Mouse (Mus musculus): ENCODE data around the gene Nacc2. TPM values are rescaled to one million over a fixed set of nuclear protein-coding genes. Genes with fewer than 3 reads are reported as not detected.
A peak's percentile ranks its signal among the peaks of the same experiment; 100 is the strongest.

The Nacc2 gene
- total RNA-seq, 4 experiments from 2014 or later, result 82.0 to 82.9 (median 82.7) TPM

- no peak for DNase-seq (ENCODE audit: low spot score in 2 of 2)
These were observed 16.7 kb upstream of the Nacc2 start for GRCm38 (mm10) chr2:26139545-26140206.

- DNase-seq (ENCODE audit: low spot score in 2 of 2), result no peak
These were observed 16.1 kb upstream of the Nacc2 start for GRCm38 (mm10) chr2:26139034-26139544.

GRCm38 (mm10) chr2:26138252-26139033, 15.4 kb upstream of the Nacc2 start:
- DNase-seq (ENCODE audit: low spot score in 2 of 2), result no peak

GRCm38 (mm10) chr2:26134591-26134990, 11.6 kb upstream of the Nacc2 start:
- no peak for DNase-seq (ENCODE audit: low spot score in 2 of 2)

- DNase-seq (ENCODE audit: low spot score in 2 of 2), result peak; percentile 74 to 90
These were observed 9.9 kb upstream of the Nacc2 start for GRCm38 (mm10) chr2:26132628-26133551.

GRCm38 (mm10) chr2:26131327-26131726, 8.3 kb upstream of the Nacc2 start:
- no peak for DNase-seq (ENCODE audit: low spot score in 2 of 2)

- no peak for DNase-seq (ENCODE audit: low spot score in 2 of 2)
These were observed 6.9 kb upstream of the Nacc2 start for GRCm38 (mm10) chr2:26129962-26130361.

GRCm38 (mm10) chr2:26129346-26129745, 6.3 kb upstream of the Nacc2 start:
- DNase-seq (ENCODE audit: low spot score in 2 of 2), result no peak

GRCm38 (mm10) chr2:26122171-26123078, 595 bp downstream of the Nacc2 start:
- DNase-seq (ENCODE audit: low spot score in 2 of 2), result no peak

GRCm38 (mm10) chr2:26121541-26122083, 1.4 kb downstream of the Nacc2 start:
- no peak for DNase-seq (ENCODE audit: low spot score in 2 of 2)

- no peak for DNase-seq (ENCODE audit: low spot score in 2 of 2)
These were observed 3.4 kb downstream of the Nacc2 start for GRCm38 (mm10) chr2:26119626-26120025.

GRCm38 (mm10) chr2:26119310-26119592, 3.8 kb downstream of the Nacc2 start:
- DNase-seq (ENCODE audit: low spot score in 2 of 2), result no peak

GRCm38 (mm10) chr2:26118584-26119309, 4.3 kb downstream of the Nacc2 start:
- DNase-seq (ENCODE audit: low spot score in 2 of 2), result no peak

GRCm38 (mm10) chr2:26117580-26117979, 5.4 kb downstream of the Nacc2 start:
- DNase-seq (ENCODE audit: low spot score in 2 of 2), result no peak

GRCm38 (mm10) chr2:26116550-26116949, 6.5 kb downstream of the Nacc2 start:
- no peak for DNase-seq (ENCODE audit: low spot score in 2 of 2)

GRCm38 (mm10) chr2:26115215-26115614, 7.8 kb downstream of the Nacc2 start:
- no peak for DNase-seq (ENCODE audit: low spot score in 2 of 2)

- no peak for DNase-seq (ENCODE audit: low spot score in 2 of 2)
These were observed 14.8 kb downstream of the Nacc2 start for GRCm38 (mm10) chr2:26108237-26108636.

- DNase-seq (ENCODE audit: low spot score in 2 of 2), result no peak
These were observed 16.0 kb downstream of the Nacc2 start for GRCm38 (mm10) chr2:26107011-26107410.

- no peak for DNase-seq (ENCODE audit: low spot score in 2 of 2)
These were observed 16.8 kb downstream of the Nacc2 start for GRCm38 (mm10) chr2:26106233-26106632.

GRCm38 (mm10) chr2:26100296-26100695, 22.7 kb downstream of the Nacc2 start:
- DNase-seq (ENCODE audit: low spot score in 2 of 2), result no peak
